Mouse (Mus musculus) ovary, postnatal 14 days (tissue): Measurements from ENCODE around the gene AU040320.

Experiments used
- DNase-seq: peaks from one replicate; pipeline ENCODE4 v3.0.0; 2022; ENCODE audit warnings: low spot score

Gene AU040320

GRCm38 (mm10) chr4:126782996-126783395 lies 29.7 kb downstream of the AU040320 start:
- no peak for DNase-seq

DNA sequence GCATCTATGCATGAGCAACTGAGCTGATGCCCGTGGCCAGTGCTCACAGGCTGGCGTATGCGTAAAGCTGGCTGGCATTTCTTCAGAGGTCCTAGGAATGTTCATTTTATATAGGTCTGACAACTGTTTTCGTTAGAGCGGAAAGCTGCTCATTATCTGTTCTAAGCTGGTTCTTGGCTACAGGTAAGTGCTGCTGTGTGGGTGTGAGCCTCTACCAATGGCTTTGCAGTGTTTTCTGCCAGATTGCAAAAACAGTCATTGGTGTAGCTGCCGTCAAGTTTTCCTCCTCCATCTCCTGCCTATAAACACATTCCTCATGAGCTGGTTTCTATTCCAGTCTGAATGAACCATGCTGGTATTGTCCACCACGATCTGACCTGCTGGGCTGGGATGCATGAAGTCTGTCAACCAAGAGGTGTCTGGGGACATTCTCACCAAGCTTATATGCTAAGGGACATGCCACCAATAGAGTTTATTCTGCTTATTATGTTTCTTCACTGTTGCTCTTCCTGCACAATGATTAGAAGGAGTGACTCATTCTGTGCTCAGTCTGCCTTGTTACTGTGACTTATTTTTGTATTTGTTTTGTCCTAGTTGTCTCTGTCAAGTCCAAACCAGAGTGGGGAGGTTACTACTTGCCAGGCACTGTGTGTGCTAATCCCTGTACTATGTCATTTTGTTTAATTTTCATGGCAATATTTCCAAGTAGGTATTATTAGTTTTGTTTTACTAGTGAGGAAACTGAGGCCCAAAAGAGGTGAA lies 39.2 kb downstream of the AU040320 start:
- no peak for DNase-seq

DNA sequence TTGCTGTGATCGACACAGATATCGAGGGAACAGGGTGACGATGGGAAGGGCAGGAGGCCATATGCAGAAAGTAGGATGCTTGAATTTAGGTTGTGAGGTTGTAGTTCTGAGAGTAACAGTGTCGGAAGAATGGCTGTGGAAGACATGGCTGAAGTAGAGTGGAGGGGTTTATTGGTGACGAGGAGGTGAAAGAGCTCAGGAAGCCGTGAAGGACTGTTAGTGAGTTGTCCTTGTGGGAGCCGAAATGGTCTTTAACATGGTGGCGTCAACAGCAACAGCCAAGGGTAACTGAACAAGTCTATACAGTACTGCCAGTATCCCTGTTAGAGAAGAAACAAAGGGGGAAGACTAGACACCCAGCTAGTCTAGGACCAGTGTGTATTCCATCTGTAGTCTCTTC lies 48.8 kb downstream of the AU040320 start:
- DNase-seq, result no peak

- DNase-seq, result no peak
Observed at GRCm38 (mm10) chr4:126803268-126803873, 50.0 kb downstream of the AU040320 start.

DNA sequence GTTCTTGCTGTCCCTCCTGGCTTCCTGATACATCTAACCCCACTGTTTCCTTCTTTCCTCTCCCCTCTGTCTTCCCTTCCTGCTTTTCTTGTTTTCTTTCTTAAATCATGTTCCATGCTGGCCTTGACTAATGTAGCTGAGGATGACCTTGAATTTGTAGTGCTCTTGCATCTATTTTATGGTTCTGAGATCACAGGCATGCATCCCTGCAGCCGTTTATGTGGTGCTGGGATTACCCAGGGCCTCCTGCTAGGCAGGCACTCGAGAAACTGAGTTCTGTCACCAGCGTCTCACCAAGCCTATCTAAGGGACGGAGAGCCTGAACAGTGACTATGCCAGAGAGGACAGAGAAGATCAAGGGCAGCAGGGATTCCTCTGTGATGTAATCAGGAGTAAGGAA lies 52.4 kb downstream of the AU040320 start:
- no peak for DNase-seq

- no peak for DNase-seq
Observed at GRCm38 (mm10) chr4:126806692-126807427, 53.5 kb downstream of the AU040320 start.

DNA sequence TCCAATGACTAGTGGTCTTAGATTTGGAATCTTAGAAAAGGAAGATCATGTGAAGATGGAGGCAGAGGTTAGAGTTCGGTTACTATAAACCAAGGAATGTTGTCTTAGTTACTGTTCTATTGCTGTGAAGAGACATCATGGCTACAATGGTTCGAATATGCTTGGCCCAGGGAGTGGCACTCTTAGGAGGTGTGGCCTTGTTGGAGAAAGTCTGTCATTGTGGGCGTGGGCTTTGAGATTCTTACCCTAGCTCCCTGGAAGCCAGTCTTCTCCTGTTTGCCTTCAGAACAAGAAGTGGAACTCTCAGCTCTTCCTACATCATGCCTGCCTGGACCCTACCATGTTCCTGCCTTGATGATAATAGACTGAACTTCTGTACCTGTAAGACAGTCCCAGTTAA lies 57.2 kb downstream of the AU040320 start:
- no peak for DNase-seq

DNA sequence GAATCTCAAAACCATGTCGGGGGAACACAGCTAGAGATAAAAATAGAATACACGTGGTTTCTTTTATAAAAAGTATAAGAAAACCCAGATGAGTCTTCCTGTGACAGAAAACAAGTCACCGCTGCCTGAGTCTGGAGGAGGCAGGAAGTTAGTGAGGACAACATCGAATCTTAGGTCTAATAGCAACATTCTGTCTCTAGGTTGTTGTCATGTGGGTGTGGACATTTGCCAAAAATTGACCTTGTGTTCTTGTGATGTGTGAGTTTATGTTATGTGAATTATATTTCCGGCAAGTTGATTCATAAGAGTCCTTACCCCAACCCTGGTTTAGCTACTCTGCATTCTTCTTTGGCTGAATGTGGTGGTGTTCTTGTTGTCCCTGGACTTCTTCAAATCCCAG lies 59.9 kb downstream of the AU040320 start:
- DNase-seq, result no peak

GRCm38 (mm10) chr4:126814854-126815253 lies 61.5 kb downstream of the AU040320 start:
- DNase-seq, result no peak

DNA sequence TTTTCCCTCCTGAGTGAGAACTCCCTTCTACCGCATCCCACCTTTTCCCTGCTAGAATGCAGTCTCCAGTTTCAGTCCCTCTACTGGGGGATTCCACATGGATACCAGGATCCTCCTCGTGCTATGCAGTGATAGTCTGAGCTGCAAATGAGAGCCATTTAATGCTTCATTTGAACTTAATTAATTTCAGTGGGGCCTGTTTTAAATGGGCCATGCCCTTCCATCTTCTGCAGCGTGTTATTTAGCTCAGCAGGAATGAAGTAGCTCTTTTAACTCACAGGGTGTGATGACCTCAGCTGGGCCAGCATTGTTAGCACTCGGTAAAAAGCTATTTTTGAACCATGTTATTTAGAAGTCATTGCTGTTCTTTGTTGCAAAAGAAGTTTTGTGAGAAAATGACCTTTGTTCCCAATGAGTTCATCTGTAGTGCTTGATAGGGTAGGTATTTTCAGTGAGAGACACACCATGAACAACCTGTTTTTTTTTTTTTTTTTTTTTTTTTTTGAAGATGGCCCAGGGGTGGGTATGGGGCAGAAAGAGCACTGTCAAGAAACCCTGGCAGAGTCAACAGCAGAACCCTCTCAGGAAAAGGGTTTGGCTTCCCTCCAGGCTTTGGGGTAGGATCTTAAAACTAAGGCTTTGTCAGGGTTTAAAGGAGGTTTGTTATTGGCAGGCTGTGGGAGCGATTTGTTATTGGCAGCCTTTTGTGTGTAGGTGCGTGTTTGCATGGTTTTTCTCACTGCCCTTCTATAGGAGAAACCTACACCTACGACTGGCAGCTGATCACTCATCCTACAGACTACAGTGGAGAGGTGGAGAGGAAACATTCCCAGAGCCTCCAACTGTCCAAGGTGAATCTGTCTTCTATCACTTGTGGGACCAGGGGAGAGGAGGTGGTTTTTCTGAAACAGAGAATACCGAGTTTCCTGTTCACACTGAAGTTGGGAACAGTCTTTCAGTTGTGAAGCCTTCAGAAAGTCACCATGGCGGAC lies 69.8 kb downstream of the AU040320 start:
- no peak for DNase-seq

DNA sequence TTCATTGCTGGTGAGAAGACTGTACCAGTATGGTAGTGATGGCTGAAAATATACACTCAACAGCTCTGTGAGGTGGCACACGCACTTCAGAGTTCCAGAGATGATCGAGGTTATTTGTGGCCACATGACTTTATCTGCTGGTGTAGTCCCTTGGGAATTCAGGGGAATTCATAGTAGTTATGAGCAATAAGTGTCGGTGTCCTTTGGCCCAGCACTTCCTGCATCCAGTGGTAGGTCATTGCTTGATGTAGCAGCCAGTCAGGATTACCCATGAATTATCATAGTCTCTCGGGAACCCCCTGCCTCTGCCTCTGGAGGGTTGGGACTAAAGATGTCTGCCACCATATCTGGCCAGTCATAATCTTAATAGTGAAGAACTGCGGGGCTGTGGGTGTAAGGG lies 70.6 kb downstream of the AU040320 start:
- DNase-seq, result no peak

DNA sequence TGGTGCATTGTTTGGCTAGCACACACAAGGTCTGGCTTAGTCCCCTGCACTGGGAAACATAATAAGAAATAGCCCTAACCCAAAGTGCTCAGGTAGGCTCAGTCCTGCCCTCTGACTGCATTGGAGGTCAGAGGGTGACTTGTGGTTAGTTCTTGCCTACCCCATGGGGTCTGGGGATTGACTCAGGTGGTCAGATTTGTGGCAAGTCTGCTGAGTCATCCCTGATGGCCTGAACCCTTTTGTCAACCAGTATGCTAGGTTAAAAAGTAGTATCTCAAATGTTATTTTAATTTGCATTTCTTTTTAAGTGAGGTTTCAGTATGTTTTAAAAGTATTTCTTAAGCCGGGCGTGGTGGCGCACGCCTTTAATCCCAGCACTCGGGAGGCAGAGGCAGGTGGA lies 77.8 kb downstream of the AU040320 start:
- DNase-seq, result no peak

DNA sequence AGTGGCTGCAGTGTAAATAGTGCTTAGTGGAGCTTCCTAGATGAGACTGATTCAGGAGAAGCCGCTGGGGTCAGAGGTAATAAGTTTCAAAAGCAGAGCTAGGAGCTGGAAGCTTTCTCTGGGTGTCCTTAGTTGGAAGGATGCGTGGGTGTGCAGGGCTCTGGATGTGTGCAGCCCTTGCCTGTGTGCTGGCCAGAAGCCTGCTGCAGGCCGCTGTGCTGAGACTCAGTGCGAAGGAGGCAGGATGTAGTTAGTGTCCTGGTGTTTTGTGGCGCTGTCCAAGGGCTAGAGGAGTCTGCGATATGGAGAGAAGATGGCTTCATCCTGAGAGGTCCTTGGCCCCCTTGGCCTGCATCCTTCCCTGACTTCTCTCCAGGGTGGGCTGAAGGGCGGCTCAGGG lies 85.5 kb downstream of the AU040320 start:
- DNase-seq, result no peak

GRCm38 (mm10) chr4:126839873-126840272 lies 86.5 kb downstream of the AU040320 start:
- peak; percentile 87 for DNase-seq

DNA sequence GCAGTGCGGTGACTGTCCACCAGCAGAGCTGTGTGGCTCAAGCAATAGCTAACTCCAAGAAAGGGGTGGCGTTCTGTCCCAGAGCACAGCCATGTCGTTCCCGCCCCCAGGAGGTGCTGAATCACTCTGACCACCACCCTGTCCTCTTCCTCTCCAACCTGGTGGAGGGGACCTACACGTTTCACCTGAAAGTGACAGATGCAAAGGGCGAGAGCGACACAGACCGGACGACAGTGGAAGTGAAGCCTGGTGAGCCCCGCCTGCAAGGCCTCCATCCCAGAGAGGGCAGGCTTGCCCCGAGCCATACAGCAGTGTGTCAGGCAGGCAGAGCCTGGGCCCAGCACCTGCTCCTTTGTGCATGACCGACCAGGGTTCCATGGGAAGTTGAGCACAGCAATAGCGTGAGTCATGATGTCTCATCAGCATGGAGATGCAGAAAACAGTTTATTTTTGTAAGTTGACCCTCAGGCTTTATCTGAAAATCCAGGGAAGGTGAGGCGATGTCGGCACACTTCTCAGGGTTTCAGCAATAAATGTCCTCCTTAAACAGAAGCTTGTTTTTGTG lies 87.7 kb downstream of the AU040320 start:
- DNase-seq, result no peak

DNA sequence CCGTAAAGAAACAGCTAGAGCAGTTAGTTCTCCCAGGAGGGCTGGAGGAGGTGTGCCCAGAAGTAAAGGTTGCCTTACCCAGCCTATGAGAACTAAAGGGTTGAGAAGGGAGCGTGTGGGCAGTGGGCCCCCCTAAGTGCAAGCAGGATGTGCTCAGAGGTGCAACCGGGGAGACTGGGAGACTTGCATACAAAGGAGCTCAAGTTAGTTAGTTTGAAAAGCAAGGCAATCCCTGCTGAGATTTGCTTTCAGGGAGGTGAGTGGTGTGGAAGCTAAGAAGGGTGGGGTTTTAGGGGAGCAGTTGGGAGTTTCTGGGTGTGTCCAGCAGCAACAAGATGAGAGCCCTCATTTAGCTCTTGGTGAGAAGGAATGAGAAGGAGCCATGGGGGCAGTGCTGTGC lies 89.6 kb downstream of the AU040320 start:
- DNase-seq, result no peak

DNA sequence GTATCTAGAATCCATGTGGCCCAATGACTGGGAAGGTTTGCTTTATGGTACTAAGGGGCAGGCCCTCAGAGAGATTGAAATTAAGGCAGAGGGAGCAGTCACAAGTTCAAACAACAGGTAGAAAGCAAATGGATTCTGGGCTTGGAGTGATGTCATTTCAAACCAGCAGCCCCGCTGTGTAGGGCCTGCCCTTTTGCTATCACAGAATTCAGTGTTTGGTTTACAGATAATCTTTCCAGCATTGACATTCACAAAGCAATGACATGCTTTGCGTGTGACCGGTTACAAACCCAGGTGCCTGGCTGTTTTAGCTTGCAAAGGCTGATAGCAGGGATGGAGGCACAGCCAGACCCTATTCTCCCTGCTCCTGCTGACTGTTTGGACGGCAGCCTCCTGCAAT lies 92.3 kb downstream of the AU040320 start:
- DNase-seq, result no peak

- no peak for DNase-seq
Observed at GRCm38 (mm10) chr4:126846971-126847370, 93.6 kb downstream of the AU040320 start.

- no peak for DNase-seq
Observed at GRCm38 (mm10) chr4:126850019-126850777, 96.9 kb downstream of the AU040320 start.

DNA sequence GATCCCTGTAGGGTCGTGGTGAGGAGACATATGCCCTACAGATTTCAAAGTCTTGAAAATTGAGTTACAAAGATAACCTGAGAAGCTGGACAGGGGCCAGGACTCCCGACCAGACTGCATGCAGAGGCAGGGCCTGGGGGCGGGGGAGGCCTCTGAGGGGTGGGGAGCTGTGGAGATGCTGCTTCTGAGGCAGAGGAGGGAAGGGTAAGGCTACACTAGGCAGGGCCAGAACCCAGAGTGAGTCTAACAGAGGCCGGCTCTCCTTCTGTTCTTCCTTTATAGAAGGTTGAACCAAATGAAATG lies 97.4 kb downstream of the AU040320 start:
- no peak for DNase-seq

- DNase-seq, result no peak
Observed at GRCm38 (mm10) chr4:126852971-126853370, 99.6 kb downstream of the AU040320 start.
